Mouse (Mus musculus): ENCODE measurements around the gene Cyth1. TPM values are rescaled to one million over a fixed set of nuclear protein-coding genes. Genes with fewer than 3 reads are reported as not detected.

The Cyth1 gene
- polyA plus RNA-seq, 1 experiment = 0.14 TPM

GRCm38 (mm10) chr11:118220561-118221262 is 27.7 kb downstream of the Cyth1 start:
- H3K4me3 ChIP-seq (replicated peaks) = no peak overlapping the region
- H3K9me3 ChIP-seq (ENCODE audit: control insufficient read depth, low read length) = no peaks in the 10 kb centered on the region

GRCm38 (mm10) chr11:118219066-118219465 is 29.3 kb downstream of the Cyth1 start:
- no peaks in the 10 kb centered on the region for H3K36me3 ChIP-seq (ENCODE audit: control insufficient read depth)
- H3K4me3 ChIP-seq (replicated peaks) = no peak overlapping the region
- no peak for TF ChIP-seq TAL1 (IDR thresholded peaks at IDR 0.05; ENCODE audit: low read length)
- TF ChIP-seq GATA1 (IDR thresholded peaks at IDR 0.05; ENCODE audit: low read length) = no peak
- H3K27me3 ChIP-seq (ENCODE audit: control insufficient read depth) = no peaks in the 10 kb centered on the region
- no peaks in the 10 kb centered on the region for H3K9me3 ChIP-seq (ENCODE audit: control insufficient read depth, low read length)
- no peaks in the 10 kb centered on the region; the same call in 1 of the 2 replicates for H3K4me1 ChIP-seq (ENCODE audit: control insufficient read depth)

More at GRCm38 (mm10) chr11:118220561-118221262, 27.7 kb downstream of the Cyth1 start:
- Histone ChIP-seq H3K4me1 (ENCODE audit: control insufficient read depth) (no peaks in the 10 kb centered on the region; the same call in 1 of the 2 replicates), H3K36me3 (ENCODE audit: control insufficient read depth) (no peaks in the 10 kb centered on the region), H3K27me3 (ENCODE audit: control insufficient read depth) (no peaks in the 10 kb centered on the region)
- TF ChIP-seq TAL1 (IDR thresholded peaks at IDR 0.05; ENCODE audit: low read length) (no peak), GATA1 (IDR thresholded peaks at IDR 0.05; ENCODE audit: low read length) (no peak)

DNA sequence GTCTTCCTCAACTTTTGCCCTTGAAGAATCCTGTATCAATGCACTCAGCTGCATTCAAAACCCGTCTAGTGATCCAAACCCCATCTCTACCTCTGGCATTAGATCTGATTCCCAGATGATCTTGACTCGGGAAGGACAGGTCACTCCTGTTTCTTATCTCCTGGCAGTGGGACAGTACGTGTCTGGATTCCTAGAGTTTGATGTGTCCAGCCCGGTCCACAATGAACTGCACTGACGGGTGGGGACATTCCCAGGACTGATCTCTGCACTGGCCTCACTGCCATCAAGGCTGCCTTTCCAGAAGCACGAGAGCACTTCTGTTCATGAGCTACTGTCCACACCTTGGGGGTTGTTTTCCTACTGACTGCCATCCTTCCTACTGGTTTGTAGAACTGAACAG is 31.9 kb downstream of the Cyth1 start:
- no peaks in the 10 kb centered on the region for H3K36me3 ChIP-seq (ENCODE audit: control insufficient read depth)
- H3K4me1 ChIP-seq (ENCODE audit: control insufficient read depth) = no peaks in the 10 kb centered on the region; the same call in 1 of the 2 replicates
- no peaks in the 10 kb centered on the region for H3K27me3 ChIP-seq (ENCODE audit: control insufficient read depth)
- no peak overlapping the region for H3K4me3 ChIP-seq (replicated peaks)
- no peaks in the 10 kb centered on the region for H3K9me3 ChIP-seq (ENCODE audit: control insufficient read depth, low read length)
- TF ChIP-seq TAL1 (IDR thresholded peaks at IDR 0.05; ENCODE audit: low read length) = no peak
- no peak for TF ChIP-seq GATA1 (IDR thresholded peaks at IDR 0.05; ENCODE audit: low read length)

- Histone ChIP-seq H3K36me3 (ENCODE audit: control insufficient read depth) (no peaks in the 10 kb centered on the region), H3K9me3 (ENCODE audit: control insufficient read depth, low read length) (no peaks in the 10 kb centered on the region), H3K4me3 (replicated peaks) (no peak overlapping the region), H3K27me3 (ENCODE audit: control insufficient read depth) (no peaks in the 10 kb centered on the region), H3K4me1 (ENCODE audit: control insufficient read depth) (no peaks in the 10 kb centered on the region; the same call in 1 of the 2 replicates)
- no peak for TF ChIP-seq TAL1 (IDR thresholded peaks at IDR 0.05; ENCODE audit: low read length)
- TF ChIP-seq GATA1 (IDR thresholded peaks at IDR 0.05; ENCODE audit: low read length) = no peak
Observed at GRCm38 (mm10) chr11:118215928-118216458, 32.4 kb downstream of the Cyth1 start.

- Histone ChIP-seq H3K9me3 (ENCODE audit: control insufficient read depth, low read length) (no peaks in the 10 kb centered on the region), H3K4me1 (ENCODE audit: control insufficient read depth) (no peaks in the 10 kb centered on the region), H3K4me3 (replicated peaks) (no peak overlapping the region)
Observed at GRCm38 (mm10) chr11:118212636-118213112, 35.7 kb downstream of the Cyth1 start.

DNA sequence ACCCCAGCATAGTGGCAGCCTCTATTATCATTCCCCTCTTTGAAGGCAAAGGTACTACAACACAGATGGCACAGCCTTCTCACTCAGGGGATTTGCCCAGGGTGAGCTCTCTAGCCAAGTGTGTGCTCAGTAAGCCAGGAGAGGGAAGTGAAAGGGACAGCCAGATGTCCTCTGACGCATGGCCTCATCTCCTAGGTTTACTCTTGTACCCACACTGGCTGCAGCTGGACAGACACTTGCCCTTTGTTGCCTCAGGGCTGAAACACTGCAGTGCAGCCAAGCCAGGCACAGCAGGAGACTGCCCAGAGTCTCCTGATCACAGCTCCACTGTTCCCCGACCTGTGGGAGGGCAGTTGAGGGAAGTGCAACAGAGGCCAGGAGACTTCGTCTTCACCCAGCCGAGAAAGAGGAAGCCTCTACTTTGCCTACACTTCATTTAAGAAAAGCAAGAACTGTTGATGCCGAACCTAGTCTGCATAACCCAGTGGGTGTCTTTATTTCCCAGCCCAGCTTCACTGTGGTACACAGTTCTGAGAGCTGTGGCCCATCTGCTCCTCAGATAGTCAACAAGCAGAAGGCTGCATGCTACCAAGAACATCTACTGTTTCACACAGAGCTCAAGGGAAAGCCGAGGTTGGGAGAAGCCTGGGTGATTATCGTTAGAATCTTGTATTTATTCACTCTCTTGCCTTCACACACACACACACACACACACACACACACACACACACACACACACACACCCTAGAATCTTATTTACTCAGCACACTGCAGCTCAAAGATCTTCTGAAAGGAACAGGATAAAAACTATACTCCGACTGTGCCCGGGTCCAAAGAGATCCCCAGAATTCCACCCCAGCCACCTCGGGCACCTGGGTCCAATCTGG is 36.4 kb downstream of the Cyth1 start:
- TF ChIP-seq GATA1 (IDR thresholded peaks at IDR 0.05; ENCODE audit: low read length) = no peak
- TF ChIP-seq TAL1 (IDR thresholded peaks at IDR 0.05; ENCODE audit: low read length) = no peak
- Histone ChIP-seq H3K27me3 (ENCODE audit: control insufficient read depth) (no peaks in the 10 kb centered on the region), H3K4me1 (ENCODE audit: control insufficient read depth) (no peaks in the 10 kb centered on the region), H3K9me3 (ENCODE audit: control insufficient read depth, low read length) (no peaks in the 10 kb centered on the region), H3K4me3 (replicated peaks) (no peak overlapping the region), H3K36me3 (ENCODE audit: control insufficient read depth) (no peaks in the 10 kb centered on the region)

More at GRCm38 (mm10) chr11:118212636-118213112, 35.7 kb downstream of the Cyth1 start:
- H3K36me3 ChIP-seq (ENCODE audit: control insufficient read depth) = no peaks in the 10 kb centered on the region
- no peak for TF ChIP-seq TAL1 (IDR thresholded peaks at IDR 0.05; ENCODE audit: low read length)
- TF ChIP-seq GATA1 (IDR thresholded peaks at IDR 0.05; ENCODE audit: low read length) = no peak
- no peaks in the 10 kb centered on the region for H3K27me3 ChIP-seq (ENCODE audit: control insufficient read depth)

GRCm38 (mm10) chr11:118210962-118211361 is 37.4 kb downstream of the Cyth1 start:
- no peaks in the 10 kb centered on the region for H3K4me1 ChIP-seq (ENCODE audit: control insufficient read depth)
- no peaks in the 10 kb centered on the region for H3K27me3 ChIP-seq (ENCODE audit: control insufficient read depth)
- H3K4me3 ChIP-seq (replicated peaks) = no peak overlapping the region
- no peaks in the 10 kb centered on the region for H3K9me3 ChIP-seq (ENCODE audit: control insufficient read depth, low read length)
- TF ChIP-seq GATA1 (IDR thresholded peaks at IDR 0.05; ENCODE audit: low read length) (no peak), TAL1 (IDR thresholded peaks at IDR 0.05; ENCODE audit: low read length) (no peak)
- no peaks in the 10 kb centered on the region for H3K36me3 ChIP-seq (ENCODE audit: control insufficient read depth)

DNA sequence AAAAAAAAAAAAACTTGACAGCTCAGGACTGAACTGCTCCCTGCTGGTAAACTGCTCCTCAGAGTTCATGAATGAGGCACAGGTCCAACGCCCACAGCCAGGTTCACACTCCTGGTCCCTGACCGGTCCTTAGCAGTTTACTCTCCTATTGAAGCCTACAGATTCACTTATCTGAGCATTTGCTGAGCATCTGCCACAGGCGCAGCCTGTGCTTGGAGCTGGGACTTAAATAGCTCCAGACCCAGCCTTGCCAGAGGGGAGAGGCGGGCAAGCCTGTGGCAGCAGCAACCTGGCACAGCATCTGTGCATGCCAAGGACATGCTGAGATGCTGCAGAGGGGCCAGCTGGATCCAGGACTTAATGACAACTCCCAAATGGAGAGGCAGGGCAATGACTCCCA is 38.3 kb downstream of the Cyth1 start:
- TF ChIP-seq GATA1 (IDR thresholded peaks at IDR 0.05; ENCODE audit: low read length) = no peak
- TF ChIP-seq TAL1 (IDR thresholded peaks at IDR 0.05; ENCODE audit: low read length) = no peak
- H3K27me3 ChIP-seq (ENCODE audit: control insufficient read depth) = no peaks in the 10 kb centered on the region
- H3K4me3 ChIP-seq (replicated peaks) = no peak overlapping the region
- H3K36me3 ChIP-seq (ENCODE audit: control insufficient read depth) = no peaks in the 10 kb centered on the region
- no peaks in the 10 kb centered on the region for H3K4me1 ChIP-seq (ENCODE audit: control insufficient read depth)
- no peaks in the 10 kb centered on the region for H3K9me3 ChIP-seq (ENCODE audit: control insufficient read depth, low read length)

GRCm38 (mm10) chr11:118209376-118209775 is 39.0 kb downstream of the Cyth1 start:
- H3K4me3 ChIP-seq (replicated peaks) = no peak overlapping the region
- H3K4me1 ChIP-seq (ENCODE audit: control insufficient read depth) = no peaks in the 10 kb centered on the region
- H3K27me3 ChIP-seq (ENCODE audit: control insufficient read depth) = no peaks in the 10 kb centered on the region
- H3K9me3 ChIP-seq (ENCODE audit: control insufficient read depth, low read length) = no peaks in the 10 kb centered on the region
- TF ChIP-seq TAL1 (IDR thresholded peaks at IDR 0.05; ENCODE audit: low read length) (no peak), GATA1 (IDR thresholded peaks at IDR 0.05; ENCODE audit: low read length) (no peak)
- H3K36me3 ChIP-seq (ENCODE audit: control insufficient read depth) = no peaks in the 10 kb centered on the region

Data from erythroblast, embryonic 14.5 days (primary cell).